Mouse (Mus musculus) lung, postnatal 0 days (tissue): Measurements from ENCODE around the gene Nck2. TPM values are rescaled to one million over a fixed set of nuclear protein-coding genes. Genes with fewer than 3 reads are reported as not detected.
A peak's percentile ranks its signal among the peaks of the same experiment; 100 is the strongest.
"Not testable (repeated sequence)": the region's sequence is repeated elsewhere in the genome, so short reads cannot be mapped to it uniquely, and the experiment has no call there.

Source experiments
- ATAC-seq: fragments of 200-750 bp; cut with Nextera tagmentation; 2 replicates; pipeline ENCODE4 v1.8.0; 2017; ENCODE audit warnings: moderate library complexity
- DNase-seq: peaks from one replicate; pipeline ENCODE4 v3.0.0-alpha.2; 2016; ENCODE audit warnings: low spot score
- H3K27ac ChIP-seq: fragments of 300-500 bp; sonication (generic); 2 replicates; pipeline ENCODE4 v1.5.1; 2014; ENCODE audit warnings: antibody characterized with exemption, mild to moderate bottlenecking, low read length, mixed read lengths
- H3K27me3 ChIP-seq: fragments of 300-500 bp; sonication (generic); replicated peaks from 2 replicates; pipeline ENCODE4 v1.6.1; 2014; ENCODE audit warnings: low read length, mixed read lengths; ENCODE audit not compliant: insufficient read depth
- H3K36me3 ChIP-seq: fragments of 300-500 bp; sonication (generic); 2 replicates; pipeline ENCODE4 v1.6.1; 2014; ENCODE audit warnings: low read length, mixed read lengths; ENCODE audit not compliant: insufficient read depth
- H3K4me1 ChIP-seq: fragments of 300-500 bp; sonication (generic); 2 replicates; pipeline ENCODE4 v1.6.1; 2014; ENCODE audit warnings: antibody characterized with exemption, low read depth, low read length, mixed read lengths; ENCODE audit not compliant: insufficient read depth
- H3K4me2 ChIP-seq: fragments of 300-500 bp; sonication (generic); replicated peaks from 2 replicates; pipeline ENCODE4 v1.6.1; 2014; ENCODE audit warnings: low read depth, mild to moderate bottlenecking, low read length, moderate library complexity, mixed read lengths
- H3K4me3 ChIP-seq: fragments of 300-500 bp; sonication (generic); 2 replicates; pipeline ENCODE4 v1.5.1; 2014; ENCODE audit warnings: low read depth, low read length
- H3K9ac ChIP-seq: fragments of 300-500 bp; sonication (generic); replicated peaks from 2 replicates; pipeline ENCODE4 v1.6.1; 2014; ENCODE audit warnings: low read depth, mild to moderate bottlenecking
- H3K9me3 ChIP-seq: fragments of 300-500 bp; sonication (generic); 2 replicates; pipeline ENCODE4 v1.6.1; 2016; ENCODE audit warnings: low read length, mixed read lengths
- CTCF ChIP-seq: IDR thresholded peaks from 2 replicates; pipeline ENCODE4 v1.5.1; 2016; ENCODE audit warnings: antibody characterized with exemption, mild to moderate bottlenecking
- EP300 ChIP-seq: IDR thresholded peaks from 2 replicates; pipeline ENCODE4 v1.6.1; 2016; ENCODE audit warnings: antibody characterized with exemption, mild to moderate bottlenecking, control low read depth
- WGBS: fragments of 180-500 bp; shearing (Covaris S2); extraction: QIAGEN DNeasy Blood & Tissue Kit; methylation state at CpG from one replicate; pipeline ENCODE4 v1.1.7; 2014; 5-methylcytosine and 5-hydroxymethylcytosine counted together
- polyA plus RNA-seq: library from polyadenylated mRNA; unstranded; fragments of >200 nt; fragmentation: Nextera tagmentation; extraction: Ambion mirVana; gene quantifications from 2 replicates; pipeline ENCODE4 v1.2.1, GENCODE M21; 2015

Nck2 gene
- polyA plus RNA-seq, 1 experiment from 2014 or later, result 34.0 TPM

GRCm38 (mm10) chr1:43548749-43549148, 104.4 kb downstream of the Nck2 start:
- no peak overlapping the region for H3K4me3 ChIP-seq
- ATAC-seq, result no peak
- H3K9ac ChIP-seq, result no peak overlapping the region
- TF ChIP-seq CTCF, result no peak
- no peak for TF ChIP-seq EP300
- no peak overlapping the region for H3K27ac ChIP-seq
- no peaks in the 10 kb centered on the region for H3K36me3 ChIP-seq
- H3K9me3 ChIP-seq, result no peaks in the 10 kb centered on the region
- no peak overlapping the region for H3K4me2 ChIP-seq
- no peaks in the 10 kb centered on the region for H3K4me1 ChIP-seq
- 71% methylated on average over 5 of the region's 5 CpGs for WGBS
- no peaks in the 10 kb centered on the region for H3K27me3 ChIP-seq
- DNase-seq, result no peak

GRCm38 (mm10) chr1:43550525-43550924, 106.1 kb downstream of the Nck2 start:
- no peaks in the 10 kb centered on the region for H3K9me3 ChIP-seq
- H3K9ac ChIP-seq, result no peak overlapping the region
- no peaks in the 10 kb centered on the region for H3K36me3 ChIP-seq
- 70% methylated on average over 3 of the region's 3 CpGs for WGBS
- H3K4me3 ChIP-seq, result no peak overlapping the region
- no peak overlapping the region for H3K4me2 ChIP-seq
- TF ChIP-seq CTCF (no peak), EP300 (no peak)
- DNase-seq, result no peak
- H3K27ac ChIP-seq, result no peak overlapping the region
- no peaks in the 10 kb centered on the region; the same call in 1 of the 2 replicates for H3K4me1 ChIP-seq
- no peaks in the 10 kb centered on the region for H3K27me3 ChIP-seq
- no peak for ATAC-seq

GRCm38 (mm10) chr1:43553989-43554679, 109.8 kb downstream of the Nck2 start:
- H3K27me3 ChIP-seq, H3K4me2 ChIP-seq, H3K4me3 ChIP-seq, H3K36me3 ChIP-seq, DNase-seq, H3K9me3 ChIP-seq, H3K27ac ChIP-seq, H3K9ac ChIP-seq, H3K4me1 ChIP-seq: not testable (repeated sequence)
- peak; percentile 57 for ATAC-seq
- WGBS, result 86% methylated on average over 37 of the region's 37 CpGs

- DNase-seq (no peak), ATAC-seq (no peak)
- H3K9ac ChIP-seq, result no peak overlapping the region
- 60% methylated on average over 12 of the region's 12 CpGs for WGBS
- H3K4me2 ChIP-seq, result no peak overlapping the region
- H3K27me3 ChIP-seq, result no peaks in the 10 kb centered on the region
- H3K4me3 ChIP-seq, result no peak overlapping the region
- H3K27ac ChIP-seq, result no peak overlapping the region
- no peak for TF ChIP-seq CTCF
- TF ChIP-seq EP300, result no peak
- no peaks in the 10 kb centered on the region; the same call in 1 of the 2 replicates for H3K4me1 ChIP-seq
- H3K9me3 ChIP-seq, result no peaks in the 10 kb centered on the region
- no peaks in the 10 kb centered on the region for H3K36me3 ChIP-seq
Observed at GRCm38 (mm10) chr1:43555222-43555974, 111.0 kb downstream of the Nck2 start.

GRCm38 (mm10) chr1:43558329-43558728, 114.0 kb downstream of the Nck2 start:
- TF ChIP-seq CTCF (no peak), EP300 (no peak)
- WGBS, result 82% methylated on average over 3 of the region's 3 CpGs
- DNase-seq (no peak), ATAC-seq (no peak)
- Histone ChIP-seq H3K4me2 (no peak overlapping the region), H3K36me3 (no peaks in the 10 kb centered on the region), H3K27me3 (no peaks in the 10 kb centered on the region), H3K9me3 (no peaks in the 10 kb centered on the region), H3K9ac (no peak overlapping the region), H3K4me3 (no peak overlapping the region), H3K27ac (no peak overlapping the region), H3K4me1 (no peaks in the 10 kb centered on the region; the same call in 1 of the 2 replicates)

GRCm38 (mm10) chr1:43559043-43559692, 114.8 kb downstream of the Nck2 start:
- H3K9ac ChIP-seq, result no peak overlapping the region
- DNase-seq, result no peak
- TF ChIP-seq EP300, result no peak
- TF ChIP-seq CTCF, result no peak
- H3K36me3 ChIP-seq, result no peaks in the 10 kb centered on the region
- H3K27ac ChIP-seq, result no peak overlapping the region
- no peak overlapping the region for H3K4me3 ChIP-seq
- H3K4me2 ChIP-seq, result no peak overlapping the region
- ATAC-seq, result no peak
- no peaks in the 10 kb centered on the region for H3K9me3 ChIP-seq
- 92% methylated on average over 5 of the region's 5 CpGs for WGBS
- no peaks in the 10 kb centered on the region; the same call in 1 of the 2 replicates for H3K4me1 ChIP-seq
- no peaks in the 10 kb centered on the region for H3K27me3 ChIP-seq
